Mouse (Mus musculus) thymus, adult 2 months (tissue): ENCODE measurements around the gene Ccdc92b. TPM values are rescaled to one million over a fixed set of nuclear protein-coding genes. Genes with fewer than 3 reads are reported as not detected.

Source experiments
- DNase-seq: peaks from one replicate; pipeline ENCODE4 v3.0.0; 2021
- H3K27ac ChIP-seq: fragments of 200-500 bp; 2 replicates; pipeline ENCODE4 v1.5.1; 2012; ENCODE audit warnings: low read length, control low read depth; ENCODE audit not compliant: control insufficient read depth, insufficient read depth
- H3K27me3 ChIP-seq: fragments of 200-500 bp; 2 replicates; pipeline ENCODE4 v1.6.1; 2012; ENCODE audit warnings: mild to moderate bottlenecking, low read length, moderate library complexity, mixed read lengths; ENCODE audit not compliant: control insufficient read depth, insufficient read depth
- H3K36me3 ChIP-seq: fragments of 200-500 bp; 2 replicates; pipeline ENCODE4 v1.6.1; 2012; ENCODE audit warnings: mild to moderate bottlenecking, low read length, moderate library complexity; ENCODE audit not compliant: control insufficient read depth, insufficient read depth
- H3K4me1 ChIP-seq: fragments of 200-500 bp; replicated peaks from 2 replicates; pipeline ENCODE4 v1.6.1; 2012; ENCODE audit warnings: low read length; ENCODE audit not compliant: control insufficient read depth, insufficient read depth
- H3K4me3 ChIP-seq: fragments of 200-500 bp; 2 replicates; pipeline ENCODE4 v1.5.1; 2012; ENCODE audit warnings: mild to moderate bottlenecking, low read length, control low read depth, moderate library complexity; ENCODE audit not compliant: control insufficient read depth, insufficient read depth
- CTCF ChIP-seq: fragments of 200-500 bp; IDR thresholded peaks from 2 replicates; pipeline ENCODE4 v1.5.1; 2012; ENCODE audit warnings: mild to moderate bottlenecking, control low read depth, low read length, moderate library complexity, borderline replicate concordance; ENCODE audit not compliant: control insufficient read depth, poor library complexity, insufficient read depth; ENCODE audit errors: extremely low read depth
- POLR2A ChIP-seq: fragments of 200-500 bp; IDR thresholded peaks from 2 replicates; pipeline ENCODE4 v1.6.1; 2012; ENCODE audit warnings: mild to moderate bottlenecking, low read length, control low read depth, moderate library complexity; ENCODE audit not compliant: control insufficient read depth, poor library complexity, insufficient read depth; ENCODE audit errors: extremely low read depth
- WGBS: fragments of 180-500 bp; shearing (Covaris S2); methylation state at CpG from one replicate; pipeline ENCODE4 v1.1.7; 2018; 5-methylcytosine and 5-hydroxymethylcytosine counted together
- polyA plus RNA-seq: library from polyadenylated mRNA; depleted of rRNA; stranded (reverse); fragments of >200 nt; gene quantifications from 2 replicates; pipeline ENCODE4 v1.2.3, GENCODE M21; 2012

Gene Ccdc92b
- polyA plus RNA-seq, 1 experiment: 0.22 TPM

- DNase-seq: no peak
- Histone ChIP-seq H3K27ac (no peak overlapping the region), H3K4me3 (no peak overlapping the region), H3K36me3 (no peaks in the 10 kb centered on the region), H3K4me1 (peaks cover 3% of the 10 kb centered on the region; the same call in 1 of the 2 replicates), H3K27me3 (no peaks in the 10 kb centered on the region)
- TF ChIP-seq CTCF: no peak
- no peak for TF ChIP-seq POLR2A
- WGBS: 97% methylated on average over 14 of the region's 14 CpGs
These were observed 47.6 kb downstream of the Ccdc92b start for GRCm38 (mm10) chr11:74666776-74667581.

- no peaks in the 10 kb centered on the region for H3K36me3 ChIP-seq
- H3K27me3 ChIP-seq: no peaks in the 10 kb centered on the region
- DNase-seq: no peak
- H3K4me1 ChIP-seq: 0 out of 2 replicates have a peak, but pooled peaks cover 3% of the 10 kb centered on the region
- H3K27ac ChIP-seq: no peak overlapping the region
- TF ChIP-seq CTCF (no peak), POLR2A (no peak)
- no peak overlapping the region for H3K4me3 ChIP-seq
- WGBS: 98% methylated on average over 13 of the region's 13 CpGs
These were observed 48.2 kb downstream of the Ccdc92b start for GRCm38 (mm10) chr11:74667582-74668010.

- Histone ChIP-seq H3K4me1 (0 out of 2 replicates have a peak, but pooled peaks cover 3% of the 10 kb centered on the region), H3K27ac (no peak overlapping the region), H3K27me3 (no peaks in the 10 kb centered on the region), H3K36me3 (no peaks in the 10 kb centered on the region; the same call in 1 of the 2 replicates), H3K4me3 (no peak overlapping the region)
- DNase-seq: no peak
- TF ChIP-seq CTCF (no peak), POLR2A (no peak)
- WGBS: 94% methylated on average over 5 of the region's 5 CpGs
These were observed 49.1 kb downstream of the Ccdc92b start for GRCm38 (mm10) chr11:74668466-74668865.

GRCm38 (mm10) chr11:74668971-74669370, 49.6 kb downstream of the Ccdc92b start:
- TF ChIP-seq POLR2A (no peak), CTCF (no peak)
- Histone ChIP-seq H3K4me1 (0 out of 2 replicates have a peak, but pooled peaks cover 3% of the 10 kb centered on the region), H3K27ac (no peak overlapping the region), H3K4me3 (no peak overlapping the region), H3K36me3 (peaks cover 2% of the 10 kb centered on the region; the same call in 1 of the 2 replicates), H3K27me3 (no peaks in the 10 kb centered on the region)
- DNase-seq: no peak
- 95% methylated on average over 2 of the region's 2 CpGs for WGBS

GRCm38 (mm10) chr11:74670151-74670550, 50.7 kb downstream of the Ccdc92b start:
- H3K36me3 ChIP-seq: peaks cover 14% of the 10 kb centered on the region
- no peaks in the 10 kb centered on the region for H3K4me1 ChIP-seq
- no peaks in the 10 kb centered on the region for H3K27me3 ChIP-seq
- no peak for DNase-seq
- no peak overlapping the region for H3K4me3 ChIP-seq
- H3K27ac ChIP-seq: no peak overlapping the region
- TF ChIP-seq CTCF (no peak), POLR2A (no peak)

- TF ChIP-seq CTCF (no peak), POLR2A (no peak)
- Histone ChIP-seq H3K27ac (no peak overlapping the region), H3K36me3 (peaks cover 17% of the 10 kb centered on the region), H3K4me3 (no peak overlapping the region), H3K4me1 (no peaks in the 10 kb centered on the region), H3K27me3 (no peaks in the 10 kb centered on the region)
- no peak for DNase-seq
- 94% methylated on average over 1 of the region's 1 CpGs for WGBS
These were observed 51.6 kb downstream of the Ccdc92b start for GRCm38 (mm10) chr11:74671013-74671412.

- 93% methylated on average over 5 of the region's 5 CpGs for WGBS
- no peak for DNase-seq
- Histone ChIP-seq H3K4me1 (no peaks in the 10 kb centered on the region), H3K36me3 (peaks cover 22% of the 10 kb centered on the region), H3K27ac (no peak overlapping the region), H3K4me3 (no peak overlapping the region), H3K27me3 (no peaks in the 10 kb centered on the region)
- no peak for TF ChIP-seq POLR2A
These were observed 52.4 kb downstream of the Ccdc92b start for GRCm38 (mm10) chr11:74671839-74672238.
